Mouse (Mus musculus) spleen, adult 2 months (tissue): Measurements from ENCODE around the gene Prkcz.

Experiments used
- CTCF ChIP-seq: fragments of 200-500 bp; IDR thresholded peaks from 2 replicates; pipeline ENCODE4 v1.5.1; 2011; ENCODE audit warnings: mild to moderate bottlenecking, inconsistent platforms; ENCODE audit not compliant: insufficient read depth, insufficient read length, insufficient replicate concordance; ENCODE audit errors: extremely low read depth
- POLR2A ChIP-seq: fragments of 200-500 bp; IDR thresholded peaks from 2 replicates; pipeline ENCODE4 v1.6.1; 2011; ENCODE audit warnings: low read depth, low read length, inconsistent platforms

DNA sequence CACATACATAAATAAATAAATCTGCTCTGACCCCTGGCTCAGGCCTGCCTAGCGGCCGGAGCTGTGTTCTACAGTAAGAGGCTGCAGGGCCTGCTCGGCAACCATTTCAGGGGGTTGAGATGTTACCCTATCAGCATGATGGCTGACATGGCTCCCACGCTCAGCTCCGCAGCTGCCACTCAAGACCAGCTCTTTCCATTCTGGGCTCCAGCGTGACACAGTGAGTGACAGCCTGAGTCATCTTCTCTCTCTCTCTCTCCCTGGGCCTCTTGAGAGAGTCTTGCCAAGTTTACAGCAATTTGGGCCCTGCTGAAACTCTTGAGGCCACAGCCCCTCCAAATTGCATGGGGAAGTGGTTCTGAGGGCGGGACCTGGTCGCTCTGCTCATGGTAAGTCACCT, 79.5 kb downstream of the Prkcz start:
- TF ChIP-seq CTCF (no peak), POLR2A (no peak)
